Mouse (Mus musculus): ENCODE results near the gene Tcl1b3.
"Not testable (repeated sequence)": the region's sequence is repeated elsewhere in the genome, so short reads cannot be mapped to it uniquely, and the experiment has no call there.

Tcl1b3 gene

DNA sequence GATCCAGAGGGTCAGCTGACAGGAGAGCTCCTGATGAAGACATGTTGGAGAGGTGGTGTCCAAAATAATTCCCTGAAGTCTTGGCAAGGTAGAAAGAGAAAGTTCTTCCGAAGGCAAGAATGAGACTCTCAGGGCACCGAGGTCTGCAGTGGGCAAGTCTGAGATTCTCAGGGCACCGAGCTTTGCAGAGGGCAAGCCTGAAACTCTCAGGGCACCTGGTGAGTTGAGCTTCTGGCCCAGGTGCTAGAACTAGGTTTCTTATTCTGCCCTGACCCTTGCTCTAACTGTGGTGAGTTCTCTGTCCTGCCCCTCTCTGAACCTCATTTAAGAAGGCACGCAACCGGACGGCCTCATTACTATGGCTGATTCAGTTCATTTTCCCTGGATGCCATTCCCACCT lies at the start of gene Tcl1b3:
Gene Tcl1b3 (plus strand): TSS at position 301 of the 400 bp plus-strand sequence.
- not testable (repeated sequence) for DNase-seq (ENCODE audit: low spot score)

DNA sequence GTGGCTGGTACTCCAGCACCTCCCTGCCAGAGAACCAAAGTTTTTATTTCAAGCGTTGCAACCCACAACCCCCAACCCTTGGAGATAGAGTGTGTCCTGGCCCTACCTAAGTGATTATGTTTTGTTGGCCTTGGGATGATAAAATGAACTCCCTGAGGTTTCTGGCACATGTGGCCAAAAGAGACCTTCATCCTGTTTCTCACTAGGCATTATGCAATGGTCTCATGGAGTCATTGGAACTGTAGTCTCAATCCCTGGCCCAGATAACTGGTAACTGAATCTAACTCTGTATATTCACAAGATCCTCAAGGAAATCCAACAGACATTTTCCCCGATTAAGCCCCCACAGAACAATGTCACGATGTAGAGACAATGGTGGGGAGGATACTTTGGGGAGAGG lies 47.7 kb upstream of the Tcl1b3 start:
- DNase-seq (ENCODE audit: low spot score): no peak

DNA sequence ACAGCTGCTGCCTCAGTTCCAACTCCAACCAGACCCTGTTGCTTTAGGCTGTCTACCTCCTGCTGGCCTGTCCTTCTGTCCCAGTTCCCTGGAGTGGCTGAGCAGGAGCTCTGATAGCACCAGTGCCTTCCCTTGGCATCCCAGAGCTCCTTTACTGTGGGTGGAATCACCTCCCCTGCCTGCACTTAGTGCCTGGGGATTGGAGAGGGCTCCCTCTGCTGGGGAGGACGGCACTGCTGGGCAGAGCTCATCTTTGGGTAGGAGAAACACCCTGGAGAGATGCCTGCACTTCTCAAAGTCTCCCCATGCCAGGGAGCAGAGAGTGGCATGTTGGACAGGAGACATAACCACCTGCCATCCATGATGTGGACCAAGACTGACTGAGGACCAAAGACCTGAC lies 45.9 kb upstream of the Tcl1b3 start:
- DNase-seq (ENCODE audit: low spot score): not testable (repeated sequence)

DNA sequence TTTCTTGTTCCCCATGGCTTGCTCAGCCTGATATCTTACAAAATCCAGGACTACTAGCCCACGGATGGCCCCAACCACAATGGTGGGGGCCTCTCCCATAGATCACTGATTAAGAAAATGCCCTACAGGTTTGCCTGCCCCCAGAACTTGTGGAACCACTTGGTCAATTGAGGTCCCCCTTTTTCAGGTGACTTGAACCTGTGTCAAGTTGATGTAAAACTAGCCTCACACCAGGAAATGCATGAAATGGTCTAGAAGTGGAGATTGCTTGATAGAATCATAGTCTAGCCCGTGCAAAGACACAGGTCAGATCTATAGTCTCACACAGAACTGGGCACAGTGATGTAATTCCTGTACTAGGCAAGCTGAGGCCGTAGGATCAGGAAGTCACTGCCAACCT lies 45.1 kb upstream of the Tcl1b3 start, which contains the start of gene Tcl1b2:
Gene Tcl1b2 (plus strand): TSS at position 301 of the 400 bp plus-strand sequence.
- DNase-seq (ENCODE audit: low spot score): no peak

DNA sequence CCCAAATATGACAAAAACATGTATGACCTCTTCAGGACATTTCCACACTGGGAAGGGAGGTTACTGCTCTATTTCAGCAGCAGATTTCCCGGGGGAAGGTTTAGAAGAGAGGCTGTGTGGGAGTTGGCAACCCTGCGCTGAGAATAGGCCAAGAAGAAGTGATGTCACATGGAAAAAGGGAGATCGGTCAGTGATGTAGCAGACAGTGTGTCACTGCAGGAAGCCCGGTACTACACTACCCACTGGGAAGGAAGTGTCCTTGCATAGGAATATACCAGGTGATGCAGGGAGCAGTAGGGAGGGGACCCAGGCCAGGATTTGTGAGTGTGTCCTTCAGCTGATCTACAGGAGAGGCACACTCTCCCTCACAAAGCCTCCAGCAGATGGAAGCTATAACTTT lies 35.6 kb upstream of the Tcl1b3 start:
- not testable (repeated sequence) for DNase-seq (ENCODE audit: low spot score)

DNA sequence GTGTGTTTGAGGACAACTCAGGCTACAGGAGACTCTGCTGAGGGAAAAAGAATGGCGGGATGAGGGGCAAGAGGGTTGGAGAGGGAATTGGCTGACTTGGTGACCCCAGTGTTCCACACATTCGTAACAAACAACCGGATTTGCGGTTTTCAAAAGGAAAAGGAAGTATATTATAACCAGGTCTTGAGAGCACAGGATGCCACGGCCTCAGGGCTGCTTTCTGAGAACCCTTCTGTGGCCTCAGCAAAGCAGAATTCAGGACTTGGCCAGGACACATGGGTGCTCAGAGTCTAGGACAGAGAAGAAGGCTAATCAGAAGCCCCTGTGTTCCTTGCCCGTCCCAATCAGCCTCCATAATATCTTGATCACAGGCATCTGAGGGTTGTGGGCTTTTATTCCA lies 32.0 kb upstream of the Tcl1b3 start:
- no peak for DNase-seq (ENCODE audit: low spot score)

DNA sequence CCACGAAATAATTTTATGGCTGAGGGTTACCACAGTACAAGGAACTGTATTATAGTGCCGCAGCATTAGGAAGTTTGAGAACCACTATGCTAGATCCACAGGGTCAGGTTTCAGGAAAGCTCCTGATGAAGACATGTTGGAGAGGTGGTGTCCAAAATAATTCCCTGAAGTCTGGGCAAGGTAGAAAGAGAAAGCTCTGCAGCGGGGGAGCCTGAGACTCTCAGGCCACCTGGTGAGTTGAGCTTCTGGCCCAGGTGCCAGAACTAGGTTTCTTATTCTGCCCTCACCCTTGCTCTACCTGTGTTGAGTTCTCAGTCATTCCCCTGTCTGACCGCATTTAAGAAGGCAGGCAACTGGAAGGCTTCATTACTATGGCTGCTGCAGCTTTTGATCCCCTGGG lies 31.5 kb upstream of the Tcl1b3 start, which contains the start of gene Tcl1b1:
Gene Tcl1b1 (plus strand): TSS at position 301 of the 400 bp plus-strand sequence.
- no peak for DNase-seq (ENCODE audit: low spot score)

DNA sequence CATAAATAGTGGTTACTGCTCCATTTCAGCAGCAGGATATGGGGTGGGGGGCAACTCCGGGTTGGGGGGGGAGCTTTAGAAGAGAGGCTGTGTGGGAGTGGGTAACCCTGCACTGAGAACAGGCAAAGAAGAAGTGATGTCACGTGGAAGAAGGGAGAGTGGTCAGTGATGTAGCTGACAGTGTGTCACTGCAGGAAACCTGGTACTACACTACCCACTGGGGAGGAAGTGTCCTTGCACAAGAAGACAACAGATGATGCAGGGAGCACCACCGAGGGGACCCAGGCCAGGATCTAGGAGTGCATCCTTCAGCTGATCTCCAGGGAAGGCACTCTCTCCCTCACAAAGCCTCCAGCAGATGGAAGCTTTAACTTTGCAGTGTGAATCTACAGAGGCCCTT lies 24.1 kb upstream of the Tcl1b3 start:
- DNase-seq (ENCODE audit: low spot score): no peak

DNA sequence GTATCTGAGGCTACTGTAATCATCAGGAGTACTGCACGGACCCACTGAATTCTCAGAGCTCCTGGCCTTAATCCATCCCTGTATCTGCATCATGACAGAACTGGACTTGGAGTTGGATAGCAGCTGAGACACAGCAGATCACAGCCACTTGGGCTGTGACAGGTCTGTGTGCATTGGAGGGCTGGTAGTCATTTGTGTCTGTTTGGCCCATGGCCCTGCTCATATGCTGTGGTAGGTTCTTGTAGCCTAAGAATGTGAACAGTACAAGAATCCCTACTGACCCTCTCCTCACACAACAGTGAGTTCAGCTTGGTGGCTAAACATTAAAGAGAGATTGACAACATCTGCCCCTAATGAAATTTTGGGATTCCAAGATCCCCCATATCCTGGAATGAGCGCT lies 17.5 kb upstream of the Tcl1b3 start:
- no peak for DNase-seq (ENCODE audit: low spot score)

DNA sequence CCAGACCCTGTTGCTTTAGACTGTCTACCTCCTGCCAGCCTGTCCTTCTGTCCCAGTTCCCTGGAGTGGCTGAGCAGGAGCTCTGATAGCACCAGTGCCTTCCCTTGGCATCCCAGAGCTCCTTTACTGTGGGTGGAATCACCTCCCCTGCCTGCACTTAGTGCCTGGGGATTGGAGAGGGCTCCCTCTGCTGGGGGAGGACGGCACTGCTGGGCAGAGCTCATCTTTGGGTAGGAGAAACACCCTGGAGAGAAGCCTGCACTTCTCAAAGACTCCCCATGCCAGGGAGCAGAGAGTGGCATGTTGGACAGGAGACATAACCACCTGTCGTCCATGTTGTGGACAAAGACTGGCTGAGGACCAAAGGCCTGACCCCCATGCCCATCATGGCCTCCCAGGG lies 16.5 kb upstream of the Tcl1b3 start:
- DNase-seq (ENCODE audit: low spot score): peak; percentile 51

DNA sequence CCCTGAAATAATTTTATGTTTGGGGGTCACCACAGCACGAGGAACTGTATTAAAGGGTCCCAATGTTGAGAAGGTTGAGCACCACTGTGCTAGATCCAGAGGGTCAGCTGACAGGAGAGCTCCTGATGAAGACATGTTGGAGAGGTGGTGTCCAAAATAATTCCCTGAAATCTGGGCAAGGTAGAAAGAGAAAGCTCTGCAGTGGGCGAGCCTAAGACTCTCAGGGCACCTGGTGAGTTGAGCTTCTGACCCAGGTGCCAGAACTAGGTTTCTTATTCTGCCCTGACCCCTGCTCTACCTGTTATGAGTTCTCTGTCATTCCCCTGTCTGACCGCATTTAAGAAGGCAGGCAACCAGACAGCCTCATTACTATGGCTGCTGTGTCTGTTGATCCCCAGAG lies 14.8 kb upstream of the Tcl1b3 start, which contains the start of gene Tcl1b5:
Gene Tcl1b5 (plus strand): TSS at position 301 of the 400 bp plus-strand sequence.
- not testable (repeated sequence) for DNase-seq (ENCODE audit: low spot score)

DNA sequence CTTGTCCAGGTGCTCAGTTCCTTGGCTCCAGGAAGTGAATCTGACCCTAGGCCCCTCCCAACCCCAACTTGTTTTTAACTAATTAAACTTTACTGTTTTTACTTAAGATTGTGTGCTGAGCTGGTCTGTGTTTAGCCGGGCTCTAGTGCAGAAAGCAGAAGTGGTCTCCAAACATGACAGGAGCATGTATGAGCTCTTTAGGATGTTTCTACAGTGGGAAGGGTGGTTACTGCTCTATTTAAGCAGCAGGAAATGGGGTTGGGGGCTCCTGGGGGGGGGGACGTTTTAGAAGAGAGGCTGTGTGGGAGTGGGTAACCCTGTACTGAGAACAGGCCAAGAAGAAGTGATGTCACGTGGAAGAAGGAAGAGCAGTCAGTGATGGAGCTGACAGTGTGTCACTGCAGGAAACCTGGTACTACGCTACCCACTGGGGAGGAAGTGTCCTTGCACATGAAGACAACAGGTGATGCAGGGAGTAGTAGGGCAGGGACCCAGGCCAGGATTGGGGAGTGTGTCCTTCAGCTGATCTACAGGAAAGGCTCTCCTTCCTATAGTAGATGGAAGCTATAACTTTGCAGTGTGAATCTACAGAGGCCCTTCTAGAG lies 9.7 kb upstream of the Tcl1b3 start:
- DNase-seq (ENCODE audit: low spot score): not testable (repeated sequence)

DNA sequence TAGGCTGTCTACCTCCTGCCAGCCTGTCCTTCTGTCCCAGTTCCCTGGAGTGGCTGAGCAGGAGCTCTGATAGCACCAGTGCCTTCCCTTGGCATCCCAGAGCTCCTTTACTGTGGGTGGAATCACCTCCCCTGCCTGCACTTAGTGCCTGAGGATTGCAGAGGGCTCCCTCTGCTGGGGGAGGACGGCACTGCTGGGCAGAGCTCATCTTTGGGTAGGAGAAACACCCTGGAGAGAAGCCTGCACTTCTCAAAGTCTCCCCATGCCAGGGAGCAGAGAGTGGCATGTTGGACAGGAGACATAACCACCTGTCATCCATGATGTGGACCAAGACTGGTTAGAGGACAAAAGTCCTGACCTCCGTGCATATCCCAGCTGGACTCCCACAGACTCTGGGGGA lies 1.9 kb upstream of the Tcl1b3 start:
- not testable (repeated sequence) for DNase-seq (ENCODE audit: low spot score)

DNA sequence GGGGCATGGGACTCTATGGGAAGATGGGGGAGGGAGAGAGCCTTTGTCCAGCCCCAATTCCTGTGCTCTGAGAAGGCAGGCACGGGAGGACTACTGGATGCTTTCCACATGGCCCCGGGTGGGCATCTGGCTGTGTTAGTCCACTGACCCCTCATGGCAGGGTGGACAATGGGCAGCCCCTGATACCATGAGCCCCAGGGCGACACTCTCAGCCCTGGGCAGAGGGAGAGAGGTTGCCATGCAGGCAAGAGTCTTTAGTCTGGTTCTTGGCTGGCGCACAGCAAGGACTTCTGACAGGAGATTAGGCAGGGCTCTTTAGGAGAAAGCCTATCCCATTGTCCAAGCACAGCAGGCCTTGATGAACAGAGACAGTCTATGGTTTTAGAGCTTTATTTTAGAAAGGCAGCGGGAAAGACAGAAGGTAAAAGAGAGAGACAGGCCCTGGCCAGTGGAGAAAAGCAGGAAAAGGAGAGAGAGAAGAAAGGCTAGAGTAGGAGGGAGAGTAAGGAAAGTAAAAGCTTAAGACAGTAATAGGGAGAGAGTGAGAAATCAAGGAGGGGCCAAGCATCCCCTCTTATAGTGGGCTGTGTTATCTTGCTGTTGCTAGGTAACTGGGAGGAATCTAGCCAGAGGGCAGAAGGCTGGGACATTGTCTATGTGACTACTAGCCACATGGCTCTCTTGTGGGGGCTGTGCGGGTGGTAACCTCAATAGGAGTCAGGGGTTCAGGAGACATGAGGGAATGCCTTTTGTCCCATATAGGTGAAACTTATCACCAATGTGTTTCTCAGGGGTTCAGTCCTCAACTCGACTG lies 9.0 kb downstream of the Tcl1b3 start:
- DNase-seq (ENCODE audit: low spot score): not testable (repeated sequence)

DNA sequence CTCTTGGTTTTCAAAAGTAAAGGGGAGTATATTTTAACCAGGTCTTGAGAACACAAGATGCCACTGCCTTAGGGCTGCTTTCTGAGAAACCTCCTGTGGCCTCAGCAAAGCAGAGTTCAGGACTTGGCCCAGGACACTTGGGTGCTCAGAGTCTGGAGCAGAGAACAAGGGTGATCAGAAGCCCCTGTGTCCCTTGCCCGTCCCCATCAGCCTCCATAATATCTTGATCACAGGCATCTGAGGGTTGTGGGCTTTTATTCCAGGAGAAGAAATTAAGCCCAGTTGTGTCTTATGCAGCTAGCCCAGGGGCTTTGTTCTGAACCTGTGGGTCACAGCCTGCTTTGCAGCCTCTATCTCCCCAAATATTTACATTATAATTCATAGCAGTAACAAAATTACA lies 10.8 kb downstream of the Tcl1b3 start, which contains the start of gene Tcl1b4:
Gene Tcl1b4 (plus strand): TSS at position 301 of the 400 bp plus-strand sequence.
- DNase-seq (ENCODE audit: low spot score): not testable (repeated sequence)

DNA sequence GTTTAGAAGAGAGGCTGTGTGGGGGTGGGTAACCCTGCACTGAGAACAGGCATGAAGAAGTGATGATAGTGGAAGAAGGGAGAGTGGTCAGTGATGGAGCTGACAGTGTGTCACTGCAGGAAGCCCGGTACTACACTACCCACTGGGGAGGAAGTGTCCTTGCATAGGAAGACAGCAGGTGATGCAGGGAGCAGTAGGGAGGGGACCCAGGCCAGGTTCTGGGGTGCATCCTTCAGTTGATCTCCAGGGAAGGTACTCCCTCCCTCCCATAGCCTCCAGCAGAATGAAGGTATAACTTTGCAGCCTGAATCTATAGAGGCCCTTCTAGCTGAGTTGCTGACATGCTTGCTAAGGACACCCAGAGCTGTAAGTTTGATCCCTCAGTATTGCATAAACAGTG lies 16.2 kb downstream of the Tcl1b3 start:
- DNase-seq (ENCODE audit: low spot score): no peak

DNA sequence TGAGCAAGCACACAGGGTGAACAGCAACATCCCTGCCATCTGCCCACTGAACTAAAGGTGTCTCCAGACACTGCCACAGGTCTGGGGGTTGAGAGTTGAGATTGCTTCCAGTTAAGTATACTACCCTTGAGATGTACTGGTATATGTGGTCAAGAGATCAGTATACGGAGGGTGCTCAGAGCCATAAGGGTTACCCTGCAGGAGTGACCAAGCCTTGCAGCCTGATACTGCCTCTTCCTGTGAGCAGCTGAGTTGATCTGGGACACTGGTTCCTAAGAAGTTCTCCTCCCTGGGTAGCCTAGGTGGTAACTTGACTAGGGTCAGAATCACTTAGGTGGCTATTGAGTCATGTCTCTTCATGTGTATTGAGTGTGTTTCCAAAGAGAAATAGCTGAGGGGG lies 17.6 kb downstream of the Tcl1b3 start:
- DNase-seq (ENCODE audit: low spot score): no peak

DNA sequence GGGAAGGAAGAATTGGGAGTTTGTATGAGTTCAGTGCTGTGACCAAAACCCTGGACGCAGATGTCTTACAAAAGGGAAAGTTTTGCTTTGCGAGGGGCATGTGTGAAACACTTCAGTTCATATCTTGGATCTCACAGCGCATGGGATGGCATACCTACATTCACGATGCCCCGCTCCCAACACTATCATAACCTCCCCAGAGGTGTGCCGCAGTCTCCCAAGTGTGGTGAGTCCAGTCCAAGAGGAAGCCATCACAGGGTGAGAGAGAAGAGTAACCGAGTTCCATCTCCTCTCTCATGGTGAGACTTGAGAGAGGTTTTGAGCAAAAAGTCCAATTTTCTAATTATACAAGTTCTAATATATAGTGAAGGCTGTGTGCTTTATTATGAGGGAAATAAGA lies 18.4 kb downstream of the Tcl1b3 start:
- DNase-seq (ENCODE audit: low spot score): no peak

DNA sequence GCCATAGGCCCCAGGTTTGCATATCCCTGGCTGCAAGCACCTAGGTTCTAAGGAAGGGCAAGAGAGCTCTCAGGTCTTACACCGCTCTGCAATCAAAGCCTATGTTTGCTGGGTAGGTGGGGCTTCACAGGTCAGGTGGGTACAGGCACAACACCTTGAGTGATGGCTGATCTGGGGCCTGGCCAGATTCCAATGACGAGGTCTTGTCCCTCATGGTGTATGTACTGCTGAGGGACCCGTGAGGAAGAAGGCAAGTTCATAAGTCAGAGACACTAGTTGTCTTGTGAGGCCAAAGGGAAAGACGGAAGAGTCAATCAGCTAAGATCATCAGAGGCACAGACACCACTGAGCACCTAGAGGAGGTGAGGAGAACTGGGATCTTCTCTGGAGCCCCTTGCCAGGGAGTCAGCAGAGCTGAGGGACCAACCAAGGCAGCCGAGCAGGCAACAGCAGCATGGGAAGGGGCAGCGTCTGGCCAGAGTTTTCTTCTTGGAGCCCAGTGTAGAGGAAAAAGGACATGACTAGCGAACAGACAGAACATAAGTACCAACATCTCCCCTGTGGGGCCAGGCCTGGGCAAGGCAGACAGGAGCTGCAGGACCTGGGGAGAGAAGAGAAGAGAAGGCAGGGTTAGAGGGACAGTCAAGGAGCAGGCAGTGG lies 26.4 kb downstream of the Tcl1b3 start:
- no peak for DNase-seq (ENCODE audit: low spot score)

DNA sequence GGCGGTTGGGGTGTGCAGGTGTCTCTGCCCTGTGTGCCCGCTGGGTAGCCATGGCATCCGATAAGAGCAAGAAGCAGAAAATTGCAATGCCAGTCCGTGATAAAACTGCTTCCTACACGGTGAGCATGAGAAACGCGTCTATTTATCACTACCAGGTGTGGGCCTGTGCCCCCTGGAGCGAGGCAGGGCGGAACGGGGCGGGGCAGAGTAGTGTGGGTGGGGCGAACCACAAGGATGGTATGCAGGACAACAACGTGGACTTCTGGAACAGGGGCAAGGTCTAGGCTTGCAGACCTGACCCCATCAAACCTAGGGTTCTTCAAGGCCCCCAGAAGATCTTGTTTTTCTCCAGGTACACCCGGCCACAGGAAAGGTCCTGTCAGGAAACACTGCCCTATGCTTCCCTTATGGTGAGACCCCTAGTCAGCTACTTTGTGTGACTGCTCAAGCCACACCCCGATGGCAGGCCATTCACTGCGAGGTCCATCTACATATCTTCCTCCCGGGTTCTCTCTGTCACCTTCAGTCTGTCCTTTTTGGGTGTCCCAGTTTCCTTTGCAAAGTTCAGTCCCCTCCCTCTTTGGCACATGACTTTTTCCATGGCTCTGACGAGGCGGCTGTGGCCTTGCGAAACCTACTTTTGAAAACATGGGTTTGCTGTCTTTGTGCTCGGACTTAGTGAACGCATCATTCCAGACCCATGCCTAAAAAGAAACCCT lies 31.9 kb downstream of the Tcl1b3 start, which contains the start of gene Tcl1:
Gene Tcl1 (minus strand): TSS at position 193 of the 719 bp plus-strand sequence.
- no peak for DNase-seq (ENCODE audit: low spot score)

DNA sequence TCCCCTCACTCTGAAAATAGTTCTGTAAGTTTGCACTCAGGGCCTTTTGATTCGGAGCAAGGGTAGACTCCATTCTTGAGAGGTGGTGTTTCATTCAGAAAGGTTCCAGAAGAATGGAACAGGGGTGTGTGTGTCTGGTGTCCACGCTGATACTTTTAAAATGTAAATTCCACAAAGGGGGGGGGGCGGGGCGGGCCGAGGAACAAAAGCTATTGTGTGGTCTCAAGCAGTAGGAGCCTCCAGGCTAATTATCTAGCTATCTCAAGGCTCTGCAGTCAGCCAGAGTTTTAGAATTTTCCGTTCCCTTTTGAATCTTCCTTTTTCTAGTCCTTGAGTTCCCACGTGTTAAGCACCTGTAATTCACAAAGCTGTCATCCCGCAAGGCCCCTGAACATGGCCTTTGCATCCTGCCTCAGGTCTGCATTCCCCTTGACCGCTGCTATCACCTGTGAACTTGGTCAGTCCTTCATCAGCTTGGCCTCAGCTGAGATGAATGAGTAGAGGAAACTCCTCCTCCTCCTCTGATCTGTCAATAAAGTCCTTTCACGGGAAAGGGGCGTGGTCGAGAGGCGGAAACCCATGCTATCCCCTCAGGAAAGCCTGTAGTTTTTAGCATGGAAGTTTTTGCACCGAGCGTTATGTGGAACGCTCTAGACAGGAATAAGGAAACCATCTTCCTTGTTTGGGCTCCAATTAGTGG lies 33.9 kb downstream of the Tcl1b3 start:
- DNase-seq (ENCODE audit: low spot score): no peak

All from urinary bladder, postnatal 25 days (tissue).